Mouse (Mus musculus) embryonic facial prominence, embryonic 11.5 days (tissue): ENCODE measurements at regions not wholly inside any gene's neighbourhood (a gene's known extent, or its start where the extent isn't known, plus 50 kb on each side); places are given as distances from the start of the nearest gene placed in this dataset.

Experiments used
- ATAC-seq: fragments of 200-750 bp; cut with Nextera tagmentation; replicated peaks from 2 replicates; pipeline ENCODE4 v1.8.0; 2017; ENCODE audit warnings: low read depth; ENCODE audit not compliant: insufficient number of reproducible peaks, low FRiP score, low TSS enrichment
- DNase-seq: peaks from one replicate; pipeline ENCODE4 v3.0.0-alpha.2; 2015; ENCODE audit warnings: low spot score
- H3K27ac ChIP-seq: fragments of 300-500 bp; sonication (generic); replicated peaks from 2 replicates; pipeline ENCODE4 v1.5.1; 2014; ENCODE audit warnings: mild to moderate bottlenecking, low read depth, low read length, control low read depth
- H3K27me3 ChIP-seq: fragments of 300-500 bp; sonication (generic); 2 replicates; pipeline ENCODE4 v1.6.1; 2014; ENCODE audit warnings: mild to moderate bottlenecking, low read length, moderate library complexity, mixed read lengths; ENCODE audit not compliant: control insufficient read depth, insufficient read depth
- H3K36me3 ChIP-seq: fragments of 300-500 bp; sonication (generic); replicated peaks from 2 replicates; pipeline ENCODE4 v1.6.1; 2014; ENCODE audit warnings: low read depth, mild to moderate bottlenecking, low read length, moderate library complexity, mixed read lengths; ENCODE audit not compliant: control insufficient read depth, insufficient read depth
- H3K4me1 ChIP-seq: fragments of 300-500 bp; sonication (generic); 2 replicates; pipeline ENCODE4 v1.6.1; 2014; ENCODE audit warnings: low read length, mixed read lengths; ENCODE audit not compliant: control insufficient read depth, insufficient read depth
- H3K4me2 ChIP-seq: fragments of 300-500 bp; sonication (generic); 2 replicates; pipeline ENCODE4 v1.6.1; 2014; ENCODE audit warnings: low read depth, mild to moderate bottlenecking, control low read depth, low read length, moderate library complexity
- H3K4me3 ChIP-seq: fragments of 300-500 bp; sonication (generic); 2 replicates; pipeline ENCODE4 v1.5.1; 2014; ENCODE audit warnings: low read depth, low read length, control low read depth
- H3K9ac ChIP-seq: fragments of 300-500 bp; sonication (generic); replicated peaks from 2 replicates; pipeline ENCODE4 v1.6.1; 2014; ENCODE audit warnings: mild to moderate bottlenecking, control low read depth, low read length
- H3K9me3 ChIP-seq: fragments of 300-500 bp; sonication (generic); replicated peaks from 2 replicates; pipeline ENCODE4 v1.6.1; 2016; ENCODE audit warnings: mild to moderate bottlenecking, low read length, inconsistent platforms, mixed read lengths; ENCODE audit not compliant: control insufficient read depth
- WGBS: fragments of 180-500 bp; shearing (Covaris S2); extraction: QIAGEN DNeasy Blood & Tissue Kit; methylation state at CpG from one replicate; pipeline ENCODE4 v1.1.7; 2014; 5-methylcytosine and 5-hydroxymethylcytosine counted together

GRCm38 (mm10) chr15:36364062-36364461 lies 643.5 kb downstream of the Zfp706 start:
- Histone ChIP-seq H3K4me3 (no peak overlapping the region), H3K4me2 (no peak overlapping the region), H3K27me3 (no peaks in the 10 kb centered on the region), H3K4me1 (no peaks in the 10 kb centered on the region), H3K9ac (no peak overlapping the region), H3K36me3 (no peaks in the 10 kb centered on the region), H3K27ac (no peak overlapping the region), H3K9me3 (no peaks in the 10 kb centered on the region)
- ATAC-seq, result no peak
- DNase-seq, result no peak
- 82% methylated on average over 5 of the region's 5 CpGs for WGBS

GRCm38 (mm10) chr15:36362911-36363565 lies 644.5 kb downstream of the Zfp706 start:
- Histone ChIP-seq H3K4me2 (no peak overlapping the region), H3K4me1 (no peaks in the 10 kb centered on the region), H3K27ac (no peak overlapping the region), H3K36me3 (no peaks in the 10 kb centered on the region), H3K9ac (no peak overlapping the region), H3K4me3 (no peak overlapping the region), H3K27me3 (no peaks in the 10 kb centered on the region), H3K9me3 (no peaks in the 10 kb centered on the region)
- DNase-seq (no peak), ATAC-seq (no peak)
- WGBS, result 52% methylated on average over 4 of the region's 4 CpGs

- WGBS, result 69% methylated on average over 7 of the region's 7 CpGs
- Histone ChIP-seq H3K27ac (no peak overlapping the region; the same call in 1 of the 2 replicates), H3K9me3 (no peaks in the 10 kb centered on the region), H3K9ac (no peak overlapping the region), H3K4me3 (no peak overlapping the region), H3K27me3 (no peaks in the 10 kb centered on the region), H3K4me1 (no peaks in the 10 kb centered on the region), H3K4me2 (no peak overlapping the region), H3K36me3 (no peaks in the 10 kb centered on the region)
- ATAC-seq, result no peak
- no peak for DNase-seq
Observed at GRCm38 (mm10) chr15:36361522-36362148, 645.9 kb downstream of the Zfp706 start.

DNA sequence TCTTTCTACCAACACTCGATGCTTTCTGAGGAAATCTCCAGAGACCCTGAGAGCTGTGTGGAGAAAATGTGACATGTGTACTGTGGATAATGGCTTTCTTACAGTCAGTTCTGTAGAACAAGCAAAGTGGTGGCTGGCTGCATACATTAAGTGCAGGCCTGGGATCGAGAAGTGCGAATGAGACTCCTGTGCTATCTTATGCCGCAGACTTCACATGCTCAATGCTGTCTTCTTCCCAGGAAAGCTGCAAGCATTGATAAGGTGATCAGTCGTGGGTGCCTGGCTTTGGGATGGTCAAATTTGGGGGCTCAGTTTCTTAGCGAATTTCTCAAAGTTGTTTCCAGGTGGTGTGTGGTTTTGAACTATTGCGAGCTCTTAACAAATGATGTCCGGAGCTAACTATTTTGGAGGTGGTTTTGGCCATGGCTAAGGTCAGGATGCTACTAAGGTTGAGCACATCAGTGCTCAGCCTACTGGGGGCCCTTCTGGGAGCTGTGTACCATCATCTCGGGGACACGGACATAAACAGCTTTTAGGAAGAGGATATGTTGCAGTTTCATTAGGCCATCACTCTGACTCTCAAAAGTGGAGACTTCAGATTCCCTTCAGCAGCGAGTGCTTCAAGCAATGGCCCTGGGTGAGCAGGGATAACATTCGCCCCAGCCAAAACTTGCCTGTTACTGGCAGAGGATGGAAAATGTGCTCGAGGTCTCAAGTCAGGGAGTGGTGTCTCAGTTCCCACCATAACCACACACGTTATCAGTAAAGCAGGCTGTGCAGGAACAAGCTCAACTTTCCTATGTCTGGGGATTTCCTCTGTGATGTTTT lies 646.7 kb downstream of the Zfp706 start:
- Histone ChIP-seq H3K9me3 (no peaks in the 10 kb centered on the region), H3K27ac (no peak overlapping the region; the same call in 1 of the 2 replicates), H3K9ac (no peak overlapping the region), H3K27me3 (no peaks in the 10 kb centered on the region), H3K36me3 (no peaks in the 10 kb centered on the region), H3K4me2 (no peak overlapping the region), H3K4me1 (no peaks in the 10 kb centered on the region), H3K4me3 (no peak overlapping the region)
- WGBS, result 76% methylated on average over 14 of the region's 14 CpGs
- DNase-seq, result no peak
- ATAC-seq, result no peak

DNA sequence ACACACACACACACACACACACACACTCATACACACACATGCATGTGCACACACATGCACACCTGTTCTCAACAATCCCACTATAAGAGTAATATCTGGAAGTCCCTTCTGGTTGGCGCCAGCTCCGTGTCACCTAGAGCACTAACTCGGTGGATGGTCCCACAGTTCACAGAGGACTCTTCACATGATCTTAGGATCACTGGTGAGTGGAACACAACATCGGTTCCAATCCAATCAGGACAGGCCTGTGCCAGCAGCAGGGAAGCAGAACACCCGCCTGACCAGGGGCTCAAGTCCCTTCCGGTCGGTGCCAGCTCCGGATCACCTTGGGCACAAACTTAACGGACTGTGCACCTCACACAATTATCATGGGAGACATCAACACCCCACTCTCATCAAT lies 651.7 kb downstream of the Zfp706 start:
- H3K4me2 ChIP-seq, result no peak overlapping the region
- H3K27ac ChIP-seq, result no peak overlapping the region
- no peaks in the 10 kb centered on the region for H3K4me1 ChIP-seq
- H3K4me3 ChIP-seq, result no peak overlapping the region
- no peaks in the 10 kb centered on the region for H3K36me3 ChIP-seq
- 94% methylated on average over 9 of the region's 9 CpGs for WGBS
- H3K27me3 ChIP-seq, result no peaks in the 10 kb centered on the region
- H3K9me3 ChIP-seq, result no peaks in the 10 kb centered on the region
- ATAC-seq (no peak), DNase-seq (no peak)
- H3K9ac ChIP-seq, result no peak overlapping the region

GRCm38 (mm10) chr15:36354545-36354944 lies 653.0 kb downstream of the Zfp706 start:
- 77% methylated on average over 6 of the region's 6 CpGs for WGBS
- no peak overlapping the region for H3K27ac ChIP-seq
- ATAC-seq, result no peak

GRCm38 (mm10) chr15:36353793-36354192 lies 653.8 kb downstream of the Zfp706 start:
- Histone ChIP-seq H3K4me2 (no peak overlapping the region), H3K9ac (no peak overlapping the region), H3K27me3 (no peaks in the 10 kb centered on the region), H3K4me3 (no peak overlapping the region), H3K27ac (no peak overlapping the region), H3K9me3 (no peaks in the 10 kb centered on the region), H3K36me3 (no peaks in the 10 kb centered on the region), H3K4me1 (no peaks in the 10 kb centered on the region)
- ATAC-seq, result no peak
- WGBS, result 81% methylated on average over 3 of the region's 3 CpGs
- no peak for DNase-seq

More at GRCm38 (mm10) chr15:36354545-36354944, 653.0 kb downstream of the Zfp706 start:
- DNase-seq, result no peak
- Histone ChIP-seq H3K27me3 (no peaks in the 10 kb centered on the region), H3K9ac (no peak overlapping the region), H3K4me2 (no peak overlapping the region), H3K9me3 (no peaks in the 10 kb centered on the region), H3K36me3 (no peaks in the 10 kb centered on the region), H3K4me3 (no peak overlapping the region), H3K4me1 (no peaks in the 10 kb centered on the region)

- Histone ChIP-seq H3K9ac (no peak overlapping the region), H3K27me3 (no peaks in the 10 kb centered on the region), H3K4me1 (no peaks in the 10 kb centered on the region), H3K27ac (no peak overlapping the region), H3K9me3 (no peaks in the 10 kb centered on the region), H3K36me3 (no peaks in the 10 kb centered on the region), H3K4me3 (no peak overlapping the region), H3K4me2 (no peak overlapping the region)
- DNase-seq, result no peak
- ATAC-seq, result no peak
- 92% methylated on average over 1 of the region's 1 CpGs for WGBS
Observed at GRCm38 (mm10) chr15:36352929-36353328, 654.6 kb downstream of the Zfp706 start.
